27 mouse cellular contexts compared by ENCODE assay signal in the genomic region with DNA sequence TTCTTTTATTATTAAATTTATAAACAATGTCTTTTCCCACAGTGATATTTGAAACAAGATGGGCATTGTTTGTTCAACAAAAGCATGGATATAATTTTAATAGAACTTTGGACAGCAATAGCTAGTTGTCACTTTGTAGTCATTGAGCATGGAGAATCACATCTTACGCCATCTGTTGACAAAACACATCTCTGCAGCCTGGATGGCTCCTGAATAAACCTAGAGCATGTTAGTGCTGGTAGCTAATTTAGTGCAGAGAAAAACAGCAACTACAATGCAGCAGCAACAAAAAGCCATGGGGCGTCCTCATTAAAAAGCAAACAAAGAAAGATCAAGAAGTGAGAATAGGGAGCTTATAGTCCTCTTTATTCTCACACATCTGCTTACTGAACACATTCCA.
A peak's percentile ranks its signal among the peaks of the same experiment; 100 is the strongest.
DNase-seq lines count a peak whose midpoint lies in the region; TF ChIP-seq lines count a peak whose summit lies in the region.
"Had no signal": no experiment of that assay in that cellular context is flagged by ENCODE, and none has a peak within 500 bp of the region (broad histone marks: within the 10 kb centered on the region; RNA-seq: fewer than 3 reads in every experiment).

No protein-coding gene starts in this region.

- H3K27ac ChIP-seq in layer of hippocampus, adult 2 months, result no peak overlapping the region
- H3K27ac ChIP-seq: embryonic facial prominence, embryonic 13.5 days; heart, adult 2 months; heart, embryonic 13.5 days; hindbrain, embryonic 12.5 days; kidney, postnatal 0 days; limb, embryonic 13.5 days; liver, embryonic 12.5 days; midbrain, embryonic 15.5 days had no signal

- DNase-seq in embryo, embryonic 10.5 days (ENCODE audit: low spot score), result peak; percentile 5
- no peak for DNase-seq in embryo, embryonic 10 days (ENCODE audit: low spot score)
- no peak for DNase-seq in layer of hippocampus, adult 2 months (ENCODE audit: low spot score in 2 of 2)
- DNase-seq in layer of hippocampus, adult 18-20 months (ENCODE audit: low spot score in 2 of 2), result no peak
- DNase-seq in ES-CJ7 (ENCODE audit: low read depth, low spot score), result peak; percentile 36
- peak; percentile 43 for DNase-seq in brain, embryonic 14.5 days (ENCODE audit: low read depth)
- DNase-seq in B cell, adult 2 months, result no peak
- DNase-seq in kidney, postnatal 25 days, result no peak
- DNase-seq: adrenal gland, postnatal 25 days; cerebellum, adult 11-12 months; cerebellum, postnatal 14 days; embryo, embryonic 11 days; gastrocnemius, postnatal 25 days; heart, adult 2 months; heart, postnatal 14 days; kidney, adult 2 months; lung, adult 18-20 months; thymus, postnatal 14 days had no signal

- H3K4me3 ChIP-seq in layer of hippocampus, adult 2 months, result no peak overlapping the region
- H3K4me3 ChIP-seq: embryonic facial prominence, embryonic 13.5 days; erythroblast, embryonic 14.5 days; heart, adult 2 months; heart, embryonic 13.5 days; hindbrain, embryonic 12.5 days; limb, embryonic 13.5 days; liver, embryonic 12.5 days; midbrain, embryonic 15.5 days; myocyte had no signal

- TF ChIP-seq CTCF in layer of hippocampus, adult 2 months (conservative IDR thresholded peaks at IDR 0.05), result peak; percentile 44
- no peak for TF ChIP-seq CTCF in brain, embryonic 14.5 days (IDR thresholded peaks at IDR 0.05; ENCODE audit: borderline replicate concordance, extremely low read depth, insufficient read depth, insufficient read length)

- TF ChIP-seq POLR2A in brain, embryonic 14.5 days (IDR thresholded peaks at IDR 0.05; ENCODE audit: borderline replicate concordance, extremely low read depth, insufficient read depth, insufficient read length, poor library complexity, severe bottlenecking), result no peak

Comparison
In these comparisons a context has a peak if more than half of its experiments do, and no peak if none do; other contexts are left out.
1. DNase-seq: peak in embryo, embryonic 10.5 days (single experiment), ES-CJ7 (single experiment) and brain, embryonic 14.5 days (single experiment); none in embryo, embryonic 10 days (single experiment), layer of hippocampus, adult 2 months (0 of 2), layer of hippocampus, adult 18-20 months (0 of 2), B cell, adult 2 months (0 of 2) and kidney, postnatal 25 days (0 of 2).